Mouse (Mus musculus) spleen, embryonic (tissue): ENCODE results near the gene Copz2.

Experiments
- CTCF ChIA-PET: fragments of 350-600 bp; sonication (Branson Sonifier 250); formaldehyde crosslinking; loops from one replicate; lab custom pipeline; 2022; lab: Charles Lee

The Copz2 gene

GRCm38 (mm10) chr11:96861878-96862289 lies 12.2 kb downstream of the Copz2 start:
- CTCF ChIA-PET: interaction anchor here (0.6 to 1.5 kb wide), 5 partner anchors 88 to 119 kb away, joined by 3 to 5 read pairs (median 3); no protein-coding TSS in a partner anchor

- CTCF ChIA-PET: interaction anchor here (1.0 to 1.3 kb wide), 2 partner anchors 88 to 90 kb away, joined by 3 read pairs; no protein-coding TSS in a partner anchor
Observed at GRCm38 (mm10) chr11:96862534-96862933, 12.9 kb downstream of the Copz2 start.

GRCm38 (mm10) chr11:96863206-96863995 lies 13.7 kb downstream of the Copz2 start:
- CTCF ChIA-PET: interaction anchor here (1.0 kb wide), 1 partner anchor 89 kb away, joined by 3 read pairs; no protein-coding TSS in a partner anchor

GRCm38 (mm10) chr11:96867149-96867548 lies 17.5 kb downstream of the Copz2 start:
- CTCF ChIA-PET: interaction anchor here (0.6 to 0.7 kb wide), 4 partner anchors 42 to 765 kb away, joined by 3 read pairs; no protein-coding TSS in a partner anchor

- CTCF ChIA-PET: no interaction called here
Observed at GRCm38 (mm10) chr11:96872441-96873379, 23.0 kb downstream of the Copz2 start.

- CTCF ChIA-PET: no interaction called here
Observed at GRCm38 (mm10) chr11:96873601-96874140, 24.0 kb downstream of the Copz2 start.

- CTCF ChIA-PET: interaction anchor here (0.6 kb wide), 2 partner anchors 917 to 1093 kb away, joined by 3 read pairs; no protein-coding TSS in a partner anchor
Observed at GRCm38 (mm10) chr11:96875270-96875669, 25.6 kb downstream of the Copz2 start.

- CTCF ChIA-PET: interaction anchor here (0.6 kb wide), 2 partner anchors 918 to 1093 kb away, joined by 3 read pairs; no protein-coding TSS in a partner anchor
Observed at GRCm38 (mm10) chr11:96875745-96876144, 26.1 kb downstream of the Copz2 start.

GRCm38 (mm10) chr11:96876300-96877040 lies 26.8 kb downstream of the Copz2 start:
- CTCF ChIA-PET: no interaction called here

- CTCF ChIA-PET: no interaction called here
Observed at GRCm38 (mm10) chr11:96877071-96877470, 27.4 kb downstream of the Copz2 start.

GRCm38 (mm10) chr11:96878715-96879114 lies 29.0 kb downstream of the Copz2 start:
- CTCF ChIA-PET: interaction anchor here (0.6 kb wide), 1 partner anchor 508 kb away, joined by 3 read pairs; no protein-coding TSS in a partner anchor

GRCm38 (mm10) chr11:96879359-96879758 lies 29.7 kb downstream of the Copz2 start:
- CTCF ChIA-PET: no interaction called here

- CTCF ChIA-PET: no interaction called here
Observed at GRCm38 (mm10) chr11:96880296-96880695, 30.6 kb downstream of the Copz2 start.

GRCm38 (mm10) chr11:96885901-96886340 lies 36.3 kb downstream of the Copz2 start:
- CTCF ChIA-PET: no interaction called here

GRCm38 (mm10) chr11:96886942-96887546 lies 37.4 kb downstream of the Copz2 start:
- CTCF ChIA-PET: no interaction called here

GRCm38 (mm10) chr11:96891784-96892527 lies 42.3 kb downstream of the Copz2 start:
- CTCF ChIA-PET: no interaction called here

- CTCF ChIA-PET: no interaction called here
Observed at GRCm38 (mm10) chr11:96893203-96893842, 43.7 kb downstream of the Copz2 start.

- CTCF ChIA-PET: no interaction called here
Observed at GRCm38 (mm10) chr11:96895886-96896285, 46.2 kb downstream of the Copz2 start.
